Mouse (Mus musculus) liver, postnatal 0 days (tissue): ENCODE measurements at regions not wholly inside any gene's neighbourhood (a gene's known extent, or its start where the extent isn't known, plus 50 kb on each side); places are given as distances from the start of the nearest gene placed in this dataset.

ENCODE experiments used
- CTCF ChIP-seq: sonication (generic); IDR thresholded peaks from 2 replicates; pipeline ENCODE4 v1.5.1; 2016; ENCODE audit warnings: antibody characterized with exemption, low read depth
- EP300 ChIP-seq: IDR thresholded peaks from 2 replicates; pipeline ENCODE4 v1.6.1; 2016; ENCODE audit warnings: antibody characterized with exemption, low read depth, mild to moderate bottlenecking

- TF ChIP-seq CTCF (no peak), EP300 (no peak)
These were observed 317.8 kb upstream of the Smim15 start for GRCm38 (mm10) chr13:107726491-107726890.
